Mouse (Mus musculus) cortical plate, adult 2 months (tissue): ENCODE data around the gene 1190005I06Rik.

Experiments
- CTCF ChIP-seq: fragments of 200-500 bp; IDR thresholded peaks from 2 replicates; pipeline ENCODE4 v1.5.1; 2011; ENCODE audit warnings: mild to moderate bottlenecking, control low read depth, low read length; ENCODE audit not compliant: insufficient read depth; ENCODE audit errors: extremely low read depth
- POLR2A ChIP-seq: fragments of 200-500 bp; IDR thresholded peaks from 2 replicates; pipeline ENCODE4 v1.6.1; 2011; ENCODE audit warnings: mild to moderate bottlenecking, low read length, control low read depth; ENCODE audit not compliant: insufficient read depth; ENCODE audit errors: extremely low read depth

DNA sequence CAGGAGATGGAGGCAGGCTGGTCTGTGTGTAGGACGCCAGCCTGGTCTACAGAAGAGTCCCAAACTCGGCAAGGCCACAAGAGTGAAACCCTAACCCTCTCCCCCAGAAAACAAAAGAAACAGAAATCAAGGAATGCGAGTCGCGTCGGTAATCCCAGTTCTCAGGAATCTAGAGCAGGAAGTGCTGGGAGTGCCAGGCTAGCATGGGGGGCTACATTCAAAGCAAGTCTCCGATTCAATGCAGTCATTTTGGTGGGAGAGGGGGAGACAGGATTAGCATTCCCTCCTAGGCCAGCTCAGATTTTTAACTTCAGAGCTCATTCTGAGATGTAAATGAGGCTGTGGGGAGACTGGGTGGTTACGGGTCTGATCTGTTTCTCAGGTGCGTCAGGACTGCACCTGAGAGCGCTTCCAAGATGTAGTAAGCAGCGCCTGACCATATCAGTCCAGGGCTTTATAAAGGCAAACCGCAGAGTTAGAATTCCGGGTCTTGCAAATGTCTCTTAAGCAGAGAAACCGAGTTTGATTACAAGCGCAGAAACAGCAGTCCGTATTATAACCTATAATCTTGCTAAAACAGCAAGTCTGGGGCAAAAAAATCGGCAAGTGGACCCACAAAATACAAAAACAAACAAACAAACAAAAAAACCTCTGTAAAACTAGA is 19.5 kb upstream of the 1190005I06Rik start:
- TF ChIP-seq POLR2A, result no peak
- no peak for TF ChIP-seq CTCF
